Mouse (Mus musculus): ENCODE measurements around the gene Ppt1.

GRCm38 (mm10) chr4:122871989-122872388, 35.9 kb downstream of the Ppt1 start:
- TF ChIP-seq POLR2A (IDR thresholded peaks at IDR 0.05; ENCODE audit: low read depth, low read length) (no peak), CTCF (IDR thresholded peaks at IDR 0.05; ENCODE audit: extremely low read depth, insufficient read length, insufficient replicate concordance, low read depth, low read length) (no peak)

Measured in small intestine, adult 2 months (tissue).